16 mouse cellular contexts compared by ENCODE assay signal in the genomic region with DNA sequence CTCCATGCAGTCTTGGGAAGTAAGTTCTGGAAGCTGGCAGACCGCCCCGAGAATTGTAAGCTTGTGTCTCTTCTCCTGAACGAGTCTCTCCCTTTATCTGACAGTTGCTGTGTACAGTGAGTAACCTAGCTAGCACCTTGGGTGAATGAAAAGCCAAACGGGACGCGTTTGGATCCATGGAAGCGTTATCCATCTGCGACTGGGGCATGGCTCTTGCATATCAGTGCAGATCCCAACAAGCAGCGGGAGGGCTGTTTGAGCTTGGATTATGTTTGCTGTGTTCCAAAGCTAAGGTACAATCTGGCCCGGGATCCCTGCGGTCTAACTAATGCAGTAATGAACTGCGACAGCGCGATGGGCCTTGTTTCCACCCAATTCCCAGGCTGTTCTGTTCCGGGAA. TPM values are rescaled to one million over a fixed set of nuclear protein-coding genes. Genes with fewer than 3 reads are reported as not detected.
DNase-seq lines count a peak whose midpoint lies in the region; ATAC-seq and TF ChIP-seq lines count a peak whose summit lies in the region.
"Had no signal": no experiment of that assay in that cellular context is flagged by ENCODE, and none has a peak within 500 bp of the region (broad histone marks: within the 10 kb centered on the region; RNA-seq: fewer than 3 reads in every experiment).

No protein-coding gene starts in this region.

- 92% methylated on average over 15 of the region's 15 CpGs for WGBS in thymus, adult 2 months
- 16% methylated on average over 15 of the region's 15 CpGs for WGBS in cerebellum, adult 2 months
- WGBS in hindbrain, postnatal 0 days: 48% methylated on average over 15 of the region's 15 CpGs
- WGBS in kidney, embryonic 14.5 days: 85% methylated on average over 15 of the region's 15 CpGs

- peaks cover 63% of the 10 kb centered on the region for H3K4me1 ChIP-seq in thymus, adult 2 months (replicated peaks; ENCODE audit: control insufficient read depth, insufficient read depth, low read length)
- H3K4me1 ChIP-seq in cerebellum, adult 2 months (ENCODE audit: control insufficient read depth, insufficient read depth, low read length): no peaks in the 10 kb centered on the region
- no peaks in the 10 kb centered on the region; the same call in 1 of the 2 replicates for H3K4me1 ChIP-seq in hindbrain, postnatal 0 days (ENCODE audit: insufficient read depth, low read length)
- no peaks in the 10 kb centered on the region for H3K4me1 ChIP-seq in kidney, embryonic 14.5 days (ENCODE audit: control insufficient read depth, insufficient read depth, low read length)

- no peaks in the 10 kb centered on the region for H3K9me3 ChIP-seq in hindbrain, postnatal 0 days (ENCODE audit: low read length)
- H3K9me3 ChIP-seq in kidney, embryonic 14.5 days (ENCODE audit: control insufficient read depth, low read length): no peaks in the 10 kb centered on the region
- H3K9me3 ChIP-seq: embryonic facial prominence, embryonic 13.5 days; forebrain, embryonic 12.5 days; limb, embryonic 10.5 days; liver, embryonic 15.5 days had no signal

- H3K27me3 ChIP-seq in thymus, adult 2 months (ENCODE audit: control insufficient read depth, insufficient read depth, low read length): no peaks in the 10 kb centered on the region
- H3K27me3 ChIP-seq in cerebellum, adult 2 months (ENCODE audit: control insufficient read depth, insufficient read depth, low read length): no peaks in the 10 kb centered on the region
- no peaks in the 10 kb centered on the region for H3K27me3 ChIP-seq in hindbrain, postnatal 0 days (ENCODE audit: insufficient read depth, low read length)
- H3K27me3 ChIP-seq in kidney, embryonic 14.5 days (ENCODE audit: control insufficient read depth, insufficient read depth, low read length): no peaks in the 10 kb centered on the region
- H3K27me3 ChIP-seq: embryonic facial prominence, embryonic 13.5 days; forebrain, embryonic 12.5 days; liver, embryonic 15.5 days had no signal

- no peaks in the 10 kb centered on the region for H3K36me3 ChIP-seq in thymus, adult 2 months (ENCODE audit: control insufficient read depth, insufficient read depth, low read length)
- no peaks in the 10 kb centered on the region for H3K36me3 ChIP-seq in hindbrain, postnatal 0 days (ENCODE audit: insufficient read depth, low read length)
- H3K36me3 ChIP-seq in kidney, embryonic 14.5 days (ENCODE audit: control insufficient read depth, insufficient read depth, low read length): no peaks in the 10 kb centered on the region
- H3K36me3 ChIP-seq: embryonic facial prominence, embryonic 13.5 days; forebrain, embryonic 12.5 days; limb, embryonic 10.5 days; liver, embryonic 15.5 days had no signal

- peak overlapping the region; percentile 99 for H3K27ac ChIP-seq in thymus, adult 2 months (ENCODE audit: control insufficient read depth, insufficient read depth, low read length)
- no peak overlapping the region for H3K27ac ChIP-seq in cerebellum, adult 2 months (ENCODE audit: insufficient read depth, low read length)
- H3K27ac ChIP-seq in hindbrain, postnatal 0 days: peak overlapping the region; percentile 77
- H3K27ac ChIP-seq in kidney, embryonic 14.5 days (ENCODE audit: low read depth, low read length): no peak overlapping the region
- H3K27ac ChIP-seq: embryonic facial prominence, embryonic 13.5 days; forebrain, embryonic 12.5 days; limb, embryonic 10.5 days; liver, embryonic 15.5 days had no signal

- H3K9ac ChIP-seq in hindbrain, postnatal 0 days (replicated peaks; ENCODE audit: low read length): no peak overlapping the region
- H3K9ac ChIP-seq in kidney, embryonic 14.5 days (ENCODE audit: low read depth, low read length): no peak overlapping the region
- H3K9ac ChIP-seq: embryonic facial prominence, embryonic 13.5 days; forebrain, embryonic 12.5 days; liver, embryonic 15.5 days had no signal

- H3K4me2 ChIP-seq in hindbrain, postnatal 0 days (ENCODE audit: low read depth, low read length): peak overlapping the region; percentile 22; the same call in 1 of the 2 replicates
- no peak overlapping the region for H3K4me2 ChIP-seq in kidney, embryonic 14.5 days (replicated peaks; ENCODE audit: low read depth, low read length)
- H3K4me2 ChIP-seq: forebrain, embryonic 12.5 days; liver, embryonic 15.5 days had no signal

- peak; percentile 52 for ATAC-seq in hindbrain, postnatal 0 days
- no peak for ATAC-seq in kidney, embryonic 14.5 days (ENCODE audit: low FRiP score, low TSS enrichment)
- ATAC-seq: inflammation-experienced regulatory T-cells, adult 6 months had no signal

- DNase-seq in thymus, adult 2 months: peak; percentile 27
- DNase-seq in thymus, postnatal 25 days: no peak
- peak; percentile 62 to 63 for DNase-seq in cerebellum, adult 2 months
- peak; percentile 83 for DNase-seq in hindbrain, postnatal 0 days (ENCODE audit: low spot score)
- peak; percentile 22 for DNase-seq in testis, postnatal 14 days (ENCODE audit: low spot score)
- no peak for DNase-seq in right cerebral cortex, postnatal 25 days
- DNase-seq: adrenal gland, adult 8-10 months; gastrocnemius, postnatal 25 days; kidney, postnatal 10 days; lung, postnatal 4 days had no signal

- H3K4me3 ChIP-seq in thymus, adult 2 months (ENCODE audit: control insufficient read depth, insufficient read depth, low read length): no peak overlapping the region
- peak overlapping the region; percentile 11 for H3K4me3 ChIP-seq in cerebellum, adult 2 months (replicated peaks; ENCODE audit: insufficient read depth, low read depth, low read length)
- H3K4me3 ChIP-seq in hindbrain, postnatal 0 days (ENCODE audit: low read length): no peak overlapping the region
- H3K4me3 ChIP-seq in kidney, embryonic 14.5 days (ENCODE audit: low read length): no peak overlapping the region
- H3K4me3 ChIP-seq: embryonic facial prominence, embryonic 13.5 days; forebrain, embryonic 12.5 days; limb, embryonic 10.5 days; liver, embryonic 15.5 days had no signal

- no peak for TF ChIP-seq CTCF in thymus, adult 2 months (IDR thresholded peaks at IDR 0.05; ENCODE audit: borderline replicate concordance, control insufficient read depth, extremely low read depth, insufficient read depth, low read length, poor library complexity)
- no peak for TF ChIP-seq CTCF in cerebellum, adult 2 months (IDR thresholded peaks at IDR 0.05; ENCODE audit: borderline replicate concordance, insufficient read depth, low read depth, low read length)
- no peak for TF ChIP-seq CTCF in hindbrain, postnatal 0 days (IDR thresholded peaks at IDR 0.05; ENCODE audit: low read depth)

- TF ChIP-seq POLR2A in thymus, adult 2 months (IDR thresholded peaks at IDR 0.05; ENCODE audit: control insufficient read depth, extremely low read depth, insufficient read depth, low read length, poor library complexity): no peak
- TF ChIP-seq POLR2A in cerebellum, adult 2 months (IDR thresholded peaks at IDR 0.05; ENCODE audit: borderline replicate concordance, insufficient read depth, low read length): no peak

RNA-seq across cellular contexts. Expression of a gene that starts 44.6 kb away (rescaled TPM):
- polyA plus RNA-seq in thymus, adult 2 months (2012; rRNA removed): 7.4 and 8.1 TPM in 2 replicates
- polyA plus RNA-seq in cerebellum, adult 2 months (2012; rRNA removed): 1.4 and 2.2 TPM in 2 replicates
- total RNA-seq in hindbrain, postnatal 0 days (2014; rRNA removed): 2.8 and 3.0 TPM in 2 replicates
- polyA plus RNA-seq in hindbrain, postnatal 0 days (2015; fragmentation: Nextera tagmentation; extraction: Ambion mirVana): 8.1 and 9.5 TPM in 2 replicates
- 37.4 and 42.3 TPM in 2 replicates for polyA plus RNA-seq in kidney, embryonic 14.5 days (2014; fragmentation: Nextera tagmentation; extraction: Ambion mirVana)

Comparison
In these comparisons a context has a peak if more than half of its experiments do, and no peak if none do; other contexts are left out.
1. DNase-seq: peak in thymus, adult 2 months (single experiment), cerebellum, adult 2 months (2 of 2), hindbrain, postnatal 0 days (single experiment) and testis, postnatal 14 days (single experiment); none in thymus, postnatal 25 days (single experiment) and right cerebral cortex, postnatal 25 days (single experiment).
2. H3K27ac ChIP-seq: peak in thymus, adult 2 months (single experiment) and hindbrain, postnatal 0 days (single experiment); none in cerebellum, adult 2 months (single experiment) and kidney, embryonic 14.5 days (single experiment).